Mouse (Mus musculus): ENCODE data around the gene Gm13287. TPM values are rescaled to one million over a fixed set of nuclear protein-coding genes. Genes with fewer than 3 reads are reported as not detected.
"Not testable (repeated sequence)": the region's sequence is repeated elsewhere in the genome, so short reads cannot be mapped to it uniquely, and the experiment has no call there.

The Gm13287 gene
- polyA plus RNA-seq, 1 experiment from 2014 or later: not detected

DNA sequence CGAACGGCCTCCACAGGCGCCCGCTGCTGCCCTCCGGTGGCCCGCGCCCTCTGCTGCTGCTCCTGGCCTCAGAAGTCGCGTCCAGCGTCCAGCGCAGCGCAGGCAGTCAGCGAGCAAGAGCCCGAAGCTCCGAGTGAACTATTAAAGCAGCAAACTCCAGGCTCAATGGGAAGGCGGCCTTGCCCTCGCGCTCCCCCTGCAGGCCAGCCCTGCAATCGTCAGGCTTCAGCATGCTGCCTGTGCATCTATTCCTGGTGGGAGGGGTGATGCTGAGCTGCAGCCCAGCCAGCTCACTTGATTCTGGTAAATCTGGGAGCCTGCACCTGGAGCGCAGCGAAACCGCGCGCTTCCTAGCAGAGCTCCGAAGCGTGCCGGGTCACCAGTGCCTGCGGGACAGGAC lies 14.7 kb upstream of the Gm13287 start, which contains the start of gene Gm13277:
TSS of gene Gm13277 (plus strand) at position 231 of the 400 bp plus-strand sequence.
- H3K4me1 ChIP-seq (ENCODE audit: control insufficient read depth, insufficient read depth, low read length); H3K27ac ChIP-seq (ENCODE audit: low read depth, low read length); DNase-seq (ENCODE audit: low spot score); H3K9me3 ChIP-seq (ENCODE audit: control insufficient read depth, low read length); ATAC-seq (ENCODE audit: insufficient read depth, low FRiP score, low TSS enrichment); H3K27me3 ChIP-seq (ENCODE audit: control insufficient read depth, insufficient read depth, low read length); H3K4me2 ChIP-seq (ENCODE audit: low read depth); H3K9ac ChIP-seq (ENCODE audit: low read length); H3K36me3 ChIP-seq (ENCODE audit: control insufficient read depth, insufficient read depth, low read length); H3K4me3 ChIP-seq (ENCODE audit: low read depth, low read length): not testable (repeated sequence)
- 0% methylated on average over 1 of the region's 28 CpGs for WGBS

DNA sequence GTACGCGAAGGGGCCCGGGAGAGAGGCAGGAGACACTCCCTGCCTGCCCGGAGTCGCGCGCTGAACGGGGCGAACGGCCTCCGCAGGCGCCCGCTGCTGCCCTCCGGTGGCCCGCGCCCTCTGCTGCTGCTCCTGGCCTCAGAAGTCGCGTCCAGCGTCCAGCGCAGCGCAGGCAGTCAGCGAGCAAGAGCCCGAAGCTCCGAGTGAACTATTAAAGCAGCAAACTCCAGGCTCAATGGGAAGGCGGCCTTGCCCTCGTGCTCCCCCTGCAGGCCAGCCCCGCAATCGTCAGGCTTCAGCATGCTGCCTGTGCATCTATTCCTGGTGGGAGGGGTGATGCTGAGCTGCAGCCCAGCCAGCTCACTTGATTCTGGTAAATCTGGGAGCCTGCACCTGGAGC lies 11.8 kb upstream of the Gm13287 start, which contains the start of gene Gm13278:
TSS of gene Gm13278 (plus strand) at position 301 of the 400 bp plus-strand sequence.
- not testable (repeated sequence) for H3K4me3 ChIP-seq (ENCODE audit: low read depth, low read length); H3K4me2 ChIP-seq (ENCODE audit: low read depth); H3K36me3 ChIP-seq (ENCODE audit: control insufficient read depth, insufficient read depth, low read length); H3K27ac ChIP-seq (ENCODE audit: low read depth, low read length); H3K9me3 ChIP-seq (ENCODE audit: control insufficient read depth, low read length); DNase-seq (ENCODE audit: low spot score); ATAC-seq (ENCODE audit: insufficient read depth, low FRiP score, low TSS enrichment); H3K4me1 ChIP-seq (ENCODE audit: control insufficient read depth, insufficient read depth, low read length); H3K27me3 ChIP-seq (ENCODE audit: control insufficient read depth, insufficient read depth, low read length); H3K9ac ChIP-seq (ENCODE audit: low read length)
- no CpG with 5 or more reads among the region's 28 CpGs for WGBS

DNA sequence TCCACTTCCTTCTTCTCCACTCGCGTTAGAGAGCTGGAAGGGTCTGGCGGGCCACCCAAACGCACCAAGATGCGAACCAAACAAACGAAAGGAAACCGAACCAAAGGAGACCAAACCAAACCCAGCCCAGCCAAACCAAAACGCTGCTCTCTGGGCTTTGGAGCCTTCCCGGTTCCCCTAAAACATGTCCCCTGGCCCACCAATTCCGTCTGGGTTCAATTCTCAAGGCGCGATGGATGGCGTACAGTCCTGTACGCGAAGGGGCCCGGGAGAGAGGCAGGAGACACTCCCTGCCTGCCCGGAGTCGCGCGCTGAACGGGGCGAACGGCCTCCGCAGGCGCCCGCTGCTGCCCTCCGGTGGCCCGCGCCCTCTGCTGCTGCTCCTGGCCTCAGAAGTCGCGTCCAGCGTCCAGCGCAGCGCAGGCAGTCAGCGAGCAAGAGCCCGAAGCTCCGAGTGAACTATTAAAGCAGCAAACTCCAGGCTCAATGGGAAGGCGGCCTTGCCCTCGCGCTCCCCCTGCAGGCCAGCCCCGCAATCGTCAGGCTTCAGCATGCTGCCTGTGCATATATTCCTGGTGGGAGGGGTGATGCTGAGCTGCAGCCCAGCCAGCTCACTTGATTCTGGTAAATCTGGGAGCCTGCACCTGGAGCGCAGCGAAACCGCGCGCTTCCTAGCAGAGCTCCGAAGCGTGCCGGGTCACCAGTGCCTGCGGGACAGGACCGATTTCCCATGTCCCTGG lies 8.9 kb upstream of the Gm13287 start, which contains the start of gene Gm13275:
TSS of gene Gm13275 (plus strand) at position 552 of the 740 bp plus-strand sequence.
- H3K36me3 ChIP-seq (ENCODE audit: control insufficient read depth, insufficient read depth, low read length); ATAC-seq (ENCODE audit: insufficient read depth, low FRiP score, low TSS enrichment); H3K27me3 ChIP-seq (ENCODE audit: control insufficient read depth, insufficient read depth, low read length); H3K27ac ChIP-seq (ENCODE audit: low read depth, low read length); H3K4me1 ChIP-seq (ENCODE audit: control insufficient read depth, insufficient read depth, low read length); H3K4me2 ChIP-seq (ENCODE audit: low read depth); H3K9ac ChIP-seq (ENCODE audit: low read length); H3K4me3 ChIP-seq (ENCODE audit: low read depth, low read length); H3K9me3 ChIP-seq (ENCODE audit: control insufficient read depth, low read length); DNase-seq (ENCODE audit: low spot score): not testable (repeated sequence)
- 0% methylated on average over 5 of the region's 52 CpGs for WGBS

DNA sequence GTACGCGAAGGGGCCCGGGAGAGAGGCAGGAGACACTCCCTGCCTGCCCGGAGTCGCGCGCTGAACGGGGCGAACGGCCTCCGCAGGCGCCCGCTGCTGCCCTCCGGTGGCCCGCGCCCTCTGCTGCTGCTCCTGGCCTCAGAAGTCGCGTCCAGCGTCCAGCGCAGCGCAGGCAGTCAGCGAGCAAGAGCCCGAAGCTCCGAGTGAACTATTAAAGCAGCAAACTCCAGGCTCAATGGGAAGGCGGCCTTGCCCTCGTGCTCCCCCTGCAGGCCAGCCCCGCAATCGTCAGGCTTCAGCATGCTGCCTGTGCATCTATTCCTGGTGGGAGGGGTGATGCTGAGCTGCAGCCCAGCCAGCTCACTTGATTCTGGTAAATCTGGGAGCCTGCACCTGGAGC lies 6.0 kb upstream of the Gm13287 start, which contains the start of gene Gm13279:
TSS of gene Gm13279 (plus strand) at position 301 of the 400 bp plus-strand sequence.
- H3K27me3 ChIP-seq (ENCODE audit: control insufficient read depth, insufficient read depth, low read length); H3K9me3 ChIP-seq (ENCODE audit: control insufficient read depth, low read length); ATAC-seq (ENCODE audit: insufficient read depth, low FRiP score, low TSS enrichment); H3K27ac ChIP-seq (ENCODE audit: low read depth, low read length); H3K36me3 ChIP-seq (ENCODE audit: control insufficient read depth, insufficient read depth, low read length); H3K4me1 ChIP-seq (ENCODE audit: control insufficient read depth, insufficient read depth, low read length); H3K4me2 ChIP-seq (ENCODE audit: low read depth); H3K4me3 ChIP-seq (ENCODE audit: low read depth, low read length); H3K9ac ChIP-seq (ENCODE audit: low read length); DNase-seq (ENCODE audit: low spot score): not testable (repeated sequence)
- no CpG with 5 or more reads among the region's 28 CpGs for WGBS

DNA sequence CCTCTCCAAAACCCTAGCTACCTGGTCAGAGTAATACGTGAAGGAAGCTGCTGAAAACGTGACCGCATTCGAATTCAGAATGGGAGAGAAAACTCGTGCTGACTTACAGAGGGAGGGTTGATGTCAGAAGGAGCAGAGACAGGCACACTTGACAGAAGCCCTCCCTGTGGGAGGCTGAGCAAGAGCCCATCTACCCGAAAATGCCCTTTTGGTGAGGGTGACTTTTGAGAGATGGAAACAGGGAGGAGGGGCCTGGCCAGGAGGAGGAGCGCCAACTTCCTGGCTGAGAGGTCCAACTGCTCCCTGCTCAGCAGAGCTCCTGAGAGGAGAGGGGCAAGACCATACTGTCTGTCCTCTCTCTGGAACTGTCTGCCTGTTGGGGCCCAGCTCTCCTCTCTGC lies 3.7 kb upstream of the Gm13287 start, which contains the start of gene Gm13285:
TSS of gene Gm13285 (plus strand) at position 301 of the 400 bp plus-strand sequence.
- H3K9ac ChIP-seq (ENCODE audit: low read length); H3K4me3 ChIP-seq (ENCODE audit: low read depth, low read length); H3K27me3 ChIP-seq (ENCODE audit: control insufficient read depth, insufficient read depth, low read length); H3K4me1 ChIP-seq (ENCODE audit: control insufficient read depth, insufficient read depth, low read length); DNase-seq (ENCODE audit: low spot score); H3K4me2 ChIP-seq (ENCODE audit: low read depth); H3K27ac ChIP-seq (ENCODE audit: low read depth, low read length); H3K9me3 ChIP-seq (ENCODE audit: control insufficient read depth, low read length); ATAC-seq (ENCODE audit: insufficient read depth, low FRiP score, low TSS enrichment); H3K36me3 ChIP-seq (ENCODE audit: control insufficient read depth, insufficient read depth, low read length): not testable (repeated sequence)
- 10% methylated on average over 2 of the region's 7 CpGs for WGBS

DNA sequence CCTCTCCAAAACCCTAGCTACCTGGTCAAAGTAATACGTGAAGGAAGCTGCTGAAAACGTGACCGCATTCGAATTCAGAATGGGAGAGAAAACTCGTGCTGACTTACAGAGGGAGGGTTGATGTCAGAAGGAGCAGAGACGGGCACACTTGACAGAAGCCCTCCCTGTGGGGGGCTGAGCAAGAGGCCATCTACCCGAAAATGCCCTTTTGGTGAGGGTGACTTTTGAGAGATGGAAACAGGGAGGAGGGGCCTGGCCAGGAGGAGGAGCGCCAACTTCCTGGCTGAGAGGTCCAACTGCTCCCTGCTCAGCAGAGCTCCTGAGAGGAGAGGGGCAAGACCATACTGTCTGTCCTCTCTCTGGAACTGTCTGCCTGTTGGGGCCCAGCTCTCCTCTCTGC lies 2.2 kb downstream of the Gm13287 start, which contains the start of gene Gm13288:
TSS of gene Gm13288 (plus strand) at position 301 of the 400 bp plus-strand sequence.
- DNase-seq (ENCODE audit: low spot score); H3K4me2 ChIP-seq (ENCODE audit: low read depth); H3K27ac ChIP-seq (ENCODE audit: low read depth, low read length); H3K36me3 ChIP-seq (ENCODE audit: control insufficient read depth, insufficient read depth, low read length); H3K9ac ChIP-seq (ENCODE audit: low read length); H3K4me1 ChIP-seq (ENCODE audit: control insufficient read depth, insufficient read depth, low read length); ATAC-seq (ENCODE audit: insufficient read depth, low FRiP score, low TSS enrichment); H3K27me3 ChIP-seq (ENCODE audit: control insufficient read depth, insufficient read depth, low read length); H3K9me3 ChIP-seq (ENCODE audit: control insufficient read depth, low read length); H3K4me3 ChIP-seq (ENCODE audit: low read depth, low read length): not testable (repeated sequence)
- no CpG with 5 or more reads among the region's 8 CpGs for WGBS

DNA sequence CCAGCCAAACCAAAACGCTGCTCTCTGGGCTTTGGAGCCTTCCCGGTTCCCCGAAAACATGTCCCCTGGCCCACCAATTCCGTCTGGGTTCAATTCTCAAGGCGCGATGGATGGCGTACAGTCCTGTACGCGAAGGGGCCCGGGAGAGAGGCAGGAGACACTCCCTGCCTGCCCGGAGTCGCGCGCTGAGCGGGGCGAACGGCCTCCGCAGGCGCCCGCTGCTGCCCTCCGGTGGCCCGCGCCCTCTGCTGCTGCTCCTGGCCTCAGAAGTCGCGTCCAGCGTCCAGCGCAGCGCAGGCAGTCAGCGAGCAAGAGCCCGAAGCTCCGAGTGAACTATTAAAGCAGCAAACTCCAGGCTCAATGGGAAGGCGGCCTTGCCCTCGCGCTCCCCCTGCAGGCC lies 2.7 kb downstream of the Gm13287 start:
- not testable (repeated sequence) for H3K4me3 ChIP-seq (ENCODE audit: low read depth, low read length); H3K36me3 ChIP-seq (ENCODE audit: control insufficient read depth, insufficient read depth, low read length); H3K4me2 ChIP-seq (ENCODE audit: low read depth); H3K4me1 ChIP-seq (ENCODE audit: control insufficient read depth, insufficient read depth, low read length); H3K27ac ChIP-seq (ENCODE audit: low read depth, low read length); H3K27me3 ChIP-seq (ENCODE audit: control insufficient read depth, insufficient read depth, low read length); H3K9me3 ChIP-seq (ENCODE audit: control insufficient read depth, low read length); H3K9ac ChIP-seq (ENCODE audit: low read length); DNase-seq (ENCODE audit: low spot score); ATAC-seq (ENCODE audit: insufficient read depth, low FRiP score, low TSS enrichment)
- no CpG with 5 or more reads among the region's 34 CpGs for WGBS

DNA sequence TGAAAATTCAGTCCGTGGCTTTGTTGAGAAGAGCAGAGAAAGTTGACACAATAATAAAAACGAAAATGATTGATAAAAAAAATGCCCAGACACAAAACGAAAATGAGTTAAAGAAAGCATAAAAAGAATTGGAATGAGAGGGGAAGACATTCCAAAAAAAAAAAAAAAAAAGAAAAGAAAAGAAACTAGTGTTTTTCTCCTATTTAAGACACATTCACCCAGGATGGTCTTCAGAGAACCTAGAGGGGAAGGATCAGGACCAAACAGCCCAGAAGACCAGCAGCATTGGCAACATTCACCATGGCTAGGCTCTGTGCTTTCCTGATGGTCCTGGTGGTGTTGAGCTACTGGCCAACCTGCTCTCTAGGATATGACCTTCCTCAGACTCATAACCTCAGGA lies 12.9 kb downstream of the Gm13287 start, which contains the start of gene Ifna7:
TSS of gene Ifna7 (plus strand) at position 301 of the 400 bp plus-strand sequence.
- no peak within 1 kb of the TSS for H3K9ac ChIP-seq (ENCODE audit: low read length)
- 71% methylated on average over 3 of the region's 3 CpGs for WGBS
- H3K27ac ChIP-seq (ENCODE audit: low read depth, low read length): no peak within 1 kb of the TSS
- no peaks in the 10 kb centered on the region for H3K27me3 ChIP-seq (ENCODE audit: control insufficient read depth, insufficient read depth, low read length)
- no peaks in the 10 kb centered on the region for H3K36me3 ChIP-seq (ENCODE audit: control insufficient read depth, insufficient read depth, low read length)
- H3K9me3 ChIP-seq (ENCODE audit: control insufficient read depth, low read length): no peaks in the 10 kb centered on the region
- no peak for DNase-seq (ENCODE audit: low spot score)
- no peak within 1 kb of the TSS for H3K4me2 ChIP-seq (ENCODE audit: low read depth)
- no peak within 1 kb of the TSS for H3K4me3 ChIP-seq (ENCODE audit: low read depth, low read length)
- H3K4me1 ChIP-seq (ENCODE audit: control insufficient read depth, insufficient read depth, low read length): no peaks in the 10 kb centered on the region
- no peak for ATAC-seq (ENCODE audit: insufficient read depth, low FRiP score, low TSS enrichment)

DNA sequence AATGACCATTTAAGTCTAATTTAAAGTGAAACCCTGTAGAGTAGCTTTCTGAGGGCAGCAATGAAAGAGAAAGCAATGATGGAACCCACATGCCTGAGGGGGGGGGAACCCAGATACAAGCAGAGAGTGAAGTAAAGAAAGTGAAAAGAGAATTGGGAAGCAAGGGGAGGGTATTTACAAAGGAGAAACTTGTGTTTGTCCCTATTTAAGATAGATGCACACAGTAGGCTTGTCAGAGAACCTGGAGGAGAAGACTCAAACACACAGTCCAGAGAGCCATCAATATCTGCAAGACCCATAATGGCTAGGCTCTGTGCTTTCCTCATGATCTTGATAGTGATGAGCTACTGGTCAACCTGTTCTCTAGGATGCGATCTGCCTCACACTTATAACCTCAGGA lies 16.6 kb downstream of the Gm13287 start, which contains the start of gene Ifna11:
TSS of gene Ifna11 (plus strand) at position 301 of the 400 bp plus-strand sequence.
- DNase-seq (ENCODE audit: low spot score) (no peak), ATAC-seq (ENCODE audit: insufficient read depth, low FRiP score, low TSS enrichment) (no peak)
- H3K27ac ChIP-seq (ENCODE audit: low read depth, low read length): no peak within 1 kb of the TSS
- no peaks in the 10 kb centered on the region for H3K4me1 ChIP-seq (ENCODE audit: control insufficient read depth, insufficient read depth, low read length)
- no peak within 1 kb of the TSS for H3K4me3 ChIP-seq (ENCODE audit: low read depth, low read length)
- H3K4me2 ChIP-seq (ENCODE audit: low read depth): no peak within 1 kb of the TSS
- no peaks in the 10 kb centered on the region for H3K36me3 ChIP-seq (ENCODE audit: control insufficient read depth, insufficient read depth, low read length)
- H3K9ac ChIP-seq (ENCODE audit: low read length): no peak within 1 kb of the TSS
- no peaks in the 10 kb centered on the region for H3K27me3 ChIP-seq (ENCODE audit: control insufficient read depth, insufficient read depth, low read length)
- no peaks in the 10 kb centered on the region for H3K9me3 ChIP-seq (ENCODE audit: control insufficient read depth, low read length)
- 87% methylated on average over 1 of the region's 1 CpGs for WGBS
